Mouse (Mus musculus): Measurements from ENCODE around the gene Numbl.

- TF ChIP-seq CTCF (conservative IDR thresholded peaks at IDR 0.05; ENCODE audit: insufficient read depth, insufficient read length, low read depth, low read length): no peak
- no peak for TF ChIP-seq POLR2A (IDR thresholded peaks at IDR 0.05; ENCODE audit: low read depth, low read length)
These were observed 42.6 kb downstream of the Numbl start for GRCm38 (mm10) chr7:27300801-27301200.
